Comparison of ENCODE assay signal across 9 mouse cellular contexts in the genomic region with DNA sequence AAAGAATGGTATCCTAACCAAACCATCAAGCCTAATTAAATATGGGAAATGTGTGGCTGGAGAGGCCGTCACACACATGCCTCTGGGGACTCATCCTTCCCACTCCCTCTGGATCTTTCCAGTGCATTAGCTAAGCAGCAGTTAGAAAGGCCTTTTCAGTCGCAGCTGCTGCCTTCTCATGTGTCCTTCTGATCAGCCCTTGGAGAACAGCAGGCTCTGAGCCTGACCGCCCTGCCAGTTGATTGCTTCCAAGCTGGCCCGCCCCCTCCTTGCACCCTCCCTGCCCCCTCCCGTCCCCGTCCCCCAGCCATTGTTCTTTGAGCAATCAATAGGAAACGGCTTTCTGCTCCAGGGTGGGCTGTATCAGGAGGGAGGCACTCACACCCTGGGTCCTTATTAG. TPM values are rescaled to one million over a fixed set of nuclear protein-coding genes. Genes with fewer than 3 reads are reported as not detected.
DNase-seq lines count a peak whose midpoint lies in the region; ATAC-seq lines count a peak whose summit lies in the region.
"Had no signal": no experiment of that assay in that cellular context is flagged by ENCODE, and none has a peak within 500 bp of the region (broad histone marks: within the 10 kb centered on the region; RNA-seq: fewer than 3 reads in every experiment).

No protein-coding gene starts in this region.

- no peaks in the 10 kb centered on the region for H3K27me3 ChIP-seq in heart, embryonic 11.5 days (ENCODE audit: control insufficient read depth, insufficient read depth, low read length)
- no peaks in the 10 kb centered on the region for H3K27me3 ChIP-seq in limb, embryonic 13.5 days
- H3K27me3 ChIP-seq: megakaryocyte, embryonic 14.5 days had no signal

- peak; percentile 94 for DNase-seq in heart, adult 11 months
- DNase-seq in brain, adult 2 months (ENCODE audit: low read depth, low spot score) = peak; percentile 51
- peak; percentile 9 to 14 for DNase-seq in gastrocnemius, postnatal 36 days
- no peak for DNase-seq in frontal cortex, adult 2 months (ENCODE audit: extremely low spot score in 1 of 2, low spot score in 1 of 2)
- no peak for DNase-seq in frontal cortex, postnatal 25 days (ENCODE audit: low spot score in 2 of 2)
- DNase-seq in urinary bladder, postnatal 25 days (ENCODE audit: low spot score) = no peak

- no peak overlapping the region for H3K9ac ChIP-seq in heart, embryonic 11.5 days (ENCODE audit: low read depth, low read length)
- no peak overlapping the region for H3K9ac ChIP-seq in limb, embryonic 13.5 days

- 10% methylated on average over 7 of the region's 7 CpGs for WGBS in heart, embryonic 11.5 days (ENCODE audit: insufficient replicate concordance)
- 6% methylated on average over 7 of the region's 7 CpGs for WGBS in limb, embryonic 13.5 days

- ATAC-seq in heart, embryonic 11.5 days (replicated peaks; ENCODE audit: insufficient number of reproducible peaks, low FRiP score, low TSS enrichment) = no peak
- ATAC-seq in limb, embryonic 13.5 days (ENCODE audit: low FRiP score, low read depth) = peak; percentile 84; the same call in 1 of the 2 replicates

- no peaks in the 10 kb centered on the region for H3K4me1 ChIP-seq in heart, embryonic 11.5 days (ENCODE audit: control insufficient read depth, insufficient read depth, low read length)
- H3K4me1 ChIP-seq in limb, embryonic 13.5 days = peaks cover 25% of the 10 kb centered on the region
- H3K4me1 ChIP-seq: megakaryocyte, embryonic 14.5 days had no signal

- no peak overlapping the region for H3K4me3 ChIP-seq in heart, embryonic 11.5 days (ENCODE audit: low read depth, low read length)
- H3K4me3 ChIP-seq in limb, embryonic 13.5 days = no peak overlapping the region
- H3K4me3 ChIP-seq: megakaryocyte, embryonic 14.5 days had no signal

- no peak overlapping the region for H3K27ac ChIP-seq in heart, embryonic 11.5 days (ENCODE audit: low read depth, low read length)
- no peak overlapping the region for H3K27ac ChIP-seq in limb, embryonic 13.5 days

- H3K36me3 ChIP-seq in heart, embryonic 11.5 days (ENCODE audit: control insufficient read depth, insufficient read depth, low read length) = no peaks in the 10 kb centered on the region
- no peaks in the 10 kb centered on the region for H3K36me3 ChIP-seq in limb, embryonic 13.5 days

- H3K4me2 ChIP-seq in heart, embryonic 11.5 days = no peak overlapping the region
- H3K4me2 ChIP-seq in limb, embryonic 13.5 days (replicated peaks) = peak overlapping the region; percentile 9; the same call in 1 of the 2 replicates

- intact Hi-C loops in gastrocnemius, postnatal 36 days (cut with DNase I) = no loop called here

- no peaks in the 10 kb centered on the region for H3K9me3 ChIP-seq in heart, embryonic 11.5 days (replicated peaks; ENCODE audit: control insufficient read depth, low read length)
- no peaks in the 10 kb centered on the region for H3K9me3 ChIP-seq in limb, embryonic 13.5 days
- H3K9me3 ChIP-seq: megakaryocyte, embryonic 14.5 days had no signal

RNA-seq across cellular contexts. Expression of a gene that starts 27.7 kb away (rescaled TPM):
- polyA plus RNA-seq in heart, embryonic 11.5 days (2014; fragmentation: Nextera tagmentation; extraction: Ambion mirVana) = 6.7 and 7.3 TPM in 2 replicates
- 10 to 100 TPM; 25.8 to 26.1 TPM for total RNA-seq in gastrocnemius, postnatal 36 days (2021)
- polyA plus RNA-seq in limb, embryonic 13.5 days (2015; fragmentation: Nextera tagmentation; extraction: Ambion mirVana) = 1.0 and 1.2 TPM in 2 replicates
- polyA plus RNA-seq in frontal cortex, adult 2 months (2012; rRNA removed) = 29.3 and 31.2 TPM in 2 replicates

Comparison
In these comparisons a context has a peak if more than half of its experiments do, and no peak if none do; other contexts are left out.
1. DNase-seq: peak in heart, adult 11 months (single experiment), brain, adult 2 months (single experiment) and gastrocnemius, postnatal 36 days (2 of 2); none in frontal cortex, adult 2 months (0 of 2), frontal cortex, postnatal 25 days (0 of 2) and urinary bladder, postnatal 25 days (single experiment).